Mouse (Mus musculus) liver, embryonic 14.5 days (tissue): ENCODE data around the gene Mapk10.

Experiments used
- CTCF ChIP-seq: IDR thresholded peaks from 2 replicates; pipeline ENCODE4 v1.5.1; 2016; ENCODE audit warnings: antibody characterized with exemption, low read depth, control low read depth
- EP300 ChIP-seq: IDR thresholded peaks from 2 replicates; pipeline ENCODE4 v1.6.1; 2016; ENCODE audit warnings: antibody characterized with exemption, low read depth

DNA sequence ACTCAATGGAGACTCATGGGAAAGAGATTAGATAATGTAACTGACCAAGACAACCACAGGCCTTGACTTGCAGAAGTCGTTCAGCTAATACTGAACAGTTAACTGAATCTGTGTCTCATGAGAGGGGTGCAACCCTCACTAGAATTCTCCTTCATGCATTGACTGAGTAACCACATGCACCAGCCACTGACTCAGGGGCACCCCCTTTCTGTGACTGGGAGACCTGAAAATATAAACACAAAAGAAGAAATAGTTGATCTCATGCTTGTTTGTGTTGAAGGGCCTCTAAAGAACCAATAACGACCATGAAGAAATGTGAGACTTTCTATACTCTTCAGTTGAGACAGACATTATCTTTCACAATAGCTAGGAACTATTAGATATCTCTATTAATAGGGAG is 10.9 kb upstream of the Mapk10 start:
- no peak for TF ChIP-seq CTCF
- no peak for TF ChIP-seq EP300
